Mouse (Mus musculus) testis, postnatal 14 days (tissue): ENCODE measurements at regions not wholly inside any gene's neighbourhood (a gene's known extent, or its start where the extent isn't known, plus 50 kb on each side); places are given as distances from the start of the nearest gene placed in this dataset.
A peak's percentile ranks its signal among the peaks of the same experiment; 100 is the strongest.

Experiments
- DNase-seq: peaks from one replicate; pipeline ENCODE4 v3.0.0; 2021; ENCODE audit warnings: low spot score

- no peak for DNase-seq
These were observed 532.9 kb downstream of the Tshz3 start for GRCm38 (mm10) chr7:37230641-37231347.

GRCm38 (mm10) chr7:37240832-37241231 is 532.6 kb downstream of the Zfp536 start:
- DNase-seq, result no peak

DNA sequence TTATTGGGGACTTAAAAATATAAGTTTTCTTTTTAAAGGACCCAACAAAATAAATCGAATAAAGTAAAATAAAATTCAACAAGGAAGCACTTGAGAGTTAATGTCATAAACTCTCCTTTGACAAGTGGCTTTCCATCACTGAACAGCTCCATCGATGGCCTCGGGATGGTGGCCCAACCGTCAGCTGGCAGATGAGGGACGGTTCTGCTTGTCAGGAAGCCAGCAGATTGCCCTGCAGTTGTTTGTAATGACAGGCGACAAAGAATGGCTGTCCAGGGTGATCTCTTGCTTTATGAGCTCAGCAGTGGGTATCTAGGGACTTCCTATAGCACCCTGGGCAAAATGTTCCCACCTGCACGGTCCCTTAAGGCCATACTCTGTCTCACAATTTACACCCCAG is 531.7 kb downstream of the Zfp536 start:
- DNase-seq, result no peak

GRCm38 (mm10) chr7:37242476-37242875 is 531.0 kb downstream of the Zfp536 start:
- DNase-seq, result no peak

- no peak for DNase-seq
These were observed 527.3 kb downstream of the Zfp536 start for GRCm38 (mm10) chr7:37246156-37246555.

GRCm38 (mm10) chr7:37254431-37254830 is 519.0 kb downstream of the Zfp536 start:
- DNase-seq, result no peak

DNA sequence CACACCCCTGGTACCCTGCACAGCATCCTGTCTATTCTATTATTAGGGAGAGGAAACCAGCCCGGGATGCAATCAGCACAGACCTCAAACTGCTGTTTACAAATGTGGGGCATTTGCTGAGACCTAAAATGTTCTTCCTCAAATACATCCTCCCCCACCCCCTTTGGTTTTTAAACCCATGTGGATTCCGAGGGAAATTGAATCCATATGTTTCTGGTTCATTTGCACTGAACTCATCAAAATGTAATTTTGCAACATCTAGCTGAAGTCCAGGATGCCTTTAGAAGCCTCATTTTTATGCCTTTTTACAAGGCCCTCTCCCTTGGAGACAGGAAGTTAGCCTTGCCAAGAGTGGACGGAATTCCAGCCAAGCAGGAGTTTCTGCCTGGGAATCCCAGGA is 517.6 kb downstream of the Zfp536 start:
- DNase-seq, result no peak

- no peak for DNase-seq
These were observed 514.1 kb downstream of the Zfp536 start for GRCm38 (mm10) chr7:37259293-37259692.

GRCm38 (mm10) chr7:37262846-37263245 is 510.6 kb downstream of the Zfp536 start:
- no peak for DNase-seq

DNA sequence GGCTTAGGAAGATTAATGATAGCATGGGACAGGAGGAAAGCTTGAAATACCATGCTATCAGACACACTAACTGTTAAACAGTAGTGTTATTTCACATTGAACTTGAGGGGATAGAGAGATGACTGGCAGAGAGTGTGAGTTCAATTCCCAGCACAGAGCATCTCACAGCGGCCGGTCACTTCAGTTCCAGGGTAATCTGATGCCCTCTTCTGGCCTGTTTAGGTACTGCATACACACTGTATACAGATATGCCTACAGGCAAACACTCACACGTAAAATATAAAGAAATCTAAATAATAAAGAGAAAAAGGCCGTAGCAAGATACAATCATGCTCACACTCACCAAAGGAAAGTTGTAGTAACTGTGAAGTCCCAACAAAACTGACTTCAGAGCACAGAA is 506.0 kb downstream of the Zfp536 start:
- DNase-seq, result peak; percentile 33

DNA sequence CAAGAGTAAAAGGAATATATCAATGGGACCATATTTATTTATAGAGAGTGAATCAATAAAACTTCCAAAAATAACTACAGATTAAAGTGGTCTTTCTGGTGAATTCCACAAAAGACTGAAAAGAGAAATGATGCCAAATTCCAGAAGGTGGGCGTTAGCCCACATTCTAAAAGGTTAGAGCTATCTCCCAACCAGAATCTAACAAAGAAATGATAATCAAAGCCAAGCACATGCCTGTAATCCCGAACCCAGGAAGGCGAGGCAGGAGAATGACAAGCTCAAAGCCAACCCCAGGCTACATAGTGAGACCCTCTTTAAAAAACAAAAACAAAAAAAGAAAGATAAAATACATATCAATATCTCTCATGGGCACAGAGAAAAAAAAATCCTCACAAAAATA is 502.6 kb downstream of the Zfp536 start:
- no peak for DNase-seq

GRCm38 (mm10) chr7:37290018-37290417 is 483.4 kb downstream of the Zfp536 start:
- no peak for DNase-seq

DNA sequence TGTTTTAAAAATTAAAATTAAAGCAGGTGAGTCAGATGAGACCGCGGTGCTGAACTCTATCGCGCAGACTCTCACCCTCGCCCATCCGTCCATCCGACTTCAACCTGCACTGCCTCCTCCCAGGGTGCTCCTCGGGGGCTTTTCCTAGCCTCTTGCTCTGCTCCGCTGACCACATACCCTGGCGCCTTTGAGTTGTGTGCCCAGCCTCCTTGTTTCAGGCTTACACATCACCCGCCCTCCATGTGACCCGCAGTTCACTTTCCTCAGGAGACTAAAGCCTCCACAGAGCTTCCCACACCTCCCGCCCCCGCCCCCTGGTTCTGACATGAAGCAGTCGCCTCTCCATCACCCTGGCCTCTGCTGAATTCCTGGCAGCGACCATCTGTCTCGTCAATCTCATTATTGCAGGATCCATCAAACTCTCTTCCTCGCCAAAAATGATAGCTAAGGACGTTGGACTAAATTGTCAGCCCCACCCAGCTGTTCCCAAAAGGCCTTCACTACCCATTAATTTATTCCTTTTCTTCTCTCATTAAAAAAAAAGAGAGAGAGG is 482.9 kb downstream of the Zfp536 start:
- DNase-seq, result no peak

- no peak for DNase-seq
These were observed 481.7 kb downstream of the Zfp536 start for GRCm38 (mm10) chr7:37291726-37292125.

DNA sequence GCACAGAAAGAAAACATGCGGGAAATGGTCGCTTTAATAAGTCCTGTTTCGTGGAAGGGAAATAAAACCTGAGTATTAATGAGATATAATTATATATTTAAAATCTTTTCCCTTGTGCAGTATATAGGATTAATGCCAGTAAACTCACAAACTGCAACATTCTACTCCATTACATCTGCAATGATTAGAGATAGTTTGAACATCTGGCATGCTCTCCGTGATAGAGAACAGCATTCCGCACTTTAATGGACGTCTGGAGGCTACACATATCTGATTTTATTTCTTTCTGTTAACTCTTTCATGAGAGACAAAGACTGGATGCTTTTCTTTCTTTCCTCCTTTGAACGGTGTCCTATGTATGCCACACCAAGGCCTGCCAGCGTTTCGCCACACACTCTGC is 480.9 kb downstream of the Zfp536 start:
- no peak for DNase-seq

- no peak for DNase-seq
These were observed 474.6 kb downstream of the Zfp536 start for GRCm38 (mm10) chr7:37298888-37299287.

DNA sequence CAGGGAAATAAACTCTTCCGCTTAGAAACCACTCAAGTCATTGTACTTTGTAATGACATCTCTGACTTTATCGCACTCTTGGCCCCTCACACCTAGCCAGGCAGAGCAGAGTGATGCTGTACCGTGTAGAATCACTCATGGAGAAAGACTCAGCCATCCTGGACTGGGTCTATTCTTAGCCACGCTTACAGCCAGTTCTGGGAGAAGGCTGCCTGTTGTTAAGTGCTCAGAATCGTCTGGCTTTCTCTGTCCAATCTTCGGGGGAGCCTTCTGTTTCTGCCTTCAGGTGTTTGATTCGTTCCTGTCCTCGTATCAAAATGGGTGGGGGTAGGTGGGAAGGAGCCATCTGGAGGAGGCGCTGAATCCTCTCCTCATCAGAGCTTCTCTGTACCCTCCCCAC is 468.0 kb downstream of the Zfp536 start:
- DNase-seq, result no peak

- DNase-seq, result no peak
These were observed 466.2 kb downstream of the Zfp536 start for GRCm38 (mm10) chr7:37307191-37307590.

DNA sequence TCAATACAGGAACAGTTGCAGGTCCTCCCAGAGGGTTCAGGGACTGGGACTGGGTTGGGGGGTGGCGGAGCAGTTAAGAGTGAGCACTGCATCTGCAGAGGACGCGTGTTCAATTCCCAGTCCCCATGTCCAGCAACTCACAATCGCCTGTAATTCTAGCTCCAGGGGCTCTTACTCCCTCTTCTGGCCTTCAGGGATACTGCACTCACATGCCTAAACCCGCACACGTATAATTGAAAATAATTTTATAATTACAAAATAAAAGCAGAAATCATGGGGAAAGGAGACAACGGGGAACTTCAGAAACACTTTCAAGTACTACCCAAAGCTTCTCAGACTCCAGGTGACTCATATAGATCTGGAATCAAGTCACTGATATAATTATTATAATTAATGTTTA is 448.8 kb downstream of the Zfp536 start:
- no peak for DNase-seq

DNA sequence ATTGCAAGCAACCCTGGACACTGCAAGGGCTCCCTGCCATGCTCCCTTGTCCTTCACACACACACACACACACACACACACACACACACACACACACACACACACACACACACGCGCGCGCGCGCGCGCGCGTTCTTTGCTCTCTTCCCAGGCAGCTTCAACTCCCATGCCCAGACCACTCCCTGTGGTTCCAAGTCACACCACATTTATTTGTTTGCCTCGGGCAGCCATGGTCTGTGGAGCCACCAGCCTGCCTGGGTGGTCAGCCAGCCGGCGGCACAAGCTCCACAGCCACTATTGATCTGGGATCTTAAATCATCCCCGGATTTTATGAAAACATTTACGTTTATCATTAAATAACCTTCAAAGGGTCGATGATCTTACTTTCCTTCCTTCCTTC is 440.0 kb downstream of the Zfp536 start:
- no peak for DNase-seq

DNA sequence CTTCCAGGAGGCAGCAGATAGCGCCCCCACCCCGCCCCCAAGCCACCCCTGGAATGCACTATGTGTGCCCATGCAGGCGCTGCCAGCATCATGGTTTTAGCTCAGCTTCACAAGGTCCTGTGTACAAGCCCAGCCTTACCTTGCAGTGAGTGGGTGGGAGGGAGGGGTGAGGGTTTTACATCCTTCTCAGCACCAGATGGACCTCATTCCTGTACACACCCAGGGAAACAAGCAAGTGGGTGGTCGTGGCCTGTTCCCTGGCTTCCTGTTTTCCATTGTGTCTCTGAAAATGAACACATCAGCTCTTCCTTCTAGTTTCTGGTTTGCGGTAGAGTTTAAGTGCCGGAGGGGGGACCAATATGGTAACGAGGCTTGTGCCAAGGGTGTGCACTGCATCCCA is 438.2 kb downstream of the Zfp536 start:
- DNase-seq, result no peak

DNA sequence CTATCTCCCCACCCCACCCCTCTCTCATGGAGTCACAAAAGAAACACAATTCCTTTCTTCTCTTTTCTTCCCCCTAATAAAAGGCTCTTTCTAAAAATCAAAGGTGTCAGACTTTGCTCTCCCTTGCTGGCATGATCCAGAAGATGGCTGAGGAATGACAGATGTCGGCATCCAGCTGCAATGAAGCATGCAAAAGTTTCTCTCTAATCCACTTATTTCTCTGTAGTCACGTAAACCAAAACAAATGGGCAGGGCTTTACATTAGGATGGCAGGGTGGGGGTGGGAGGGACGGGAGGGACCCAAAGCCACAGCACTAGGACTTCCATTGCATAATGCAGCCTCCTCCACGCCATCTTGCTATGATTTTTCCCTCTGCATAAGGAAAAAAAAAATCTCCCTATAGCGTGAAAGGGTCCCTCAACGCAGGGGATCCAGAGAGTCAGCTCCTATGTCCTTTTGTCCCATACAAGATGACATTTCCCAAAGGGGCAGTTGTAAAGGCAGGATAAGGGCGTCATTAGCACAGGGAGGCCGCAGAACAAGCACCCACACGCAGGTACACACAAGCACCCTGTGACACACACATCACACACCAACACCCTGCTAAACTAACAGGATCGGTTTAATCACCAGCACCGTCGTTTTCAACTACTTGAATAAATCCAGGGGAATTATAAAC is 437.1 kb downstream of the Zfp536 start:
- no peak for DNase-seq

- DNase-seq, result no peak
These were observed 436.4 kb downstream of the Zfp536 start for GRCm38 (mm10) chr7:37336851-37337531.
